Mouse (Mus musculus) megakaryocyte, embryonic 14.5 days (primary cell): ENCODE data around the gene Pla2g4d.

Experiments used
- FLI1 ChIP-seq: IDR thresholded peaks from 2 replicates; pipeline ENCODE4 v1.6.1; 2012; ENCODE audit warnings: low read length, inconsistent platforms, mixed read lengths
- GATA1 ChIP-seq: IDR thresholded peaks from 3 replicates; pipeline ENCODE4 v1.6.1; 2012; ENCODE audit warnings: mixed read lengths, low read length, inconsistent platforms, borderline replicate concordance

DNA sequence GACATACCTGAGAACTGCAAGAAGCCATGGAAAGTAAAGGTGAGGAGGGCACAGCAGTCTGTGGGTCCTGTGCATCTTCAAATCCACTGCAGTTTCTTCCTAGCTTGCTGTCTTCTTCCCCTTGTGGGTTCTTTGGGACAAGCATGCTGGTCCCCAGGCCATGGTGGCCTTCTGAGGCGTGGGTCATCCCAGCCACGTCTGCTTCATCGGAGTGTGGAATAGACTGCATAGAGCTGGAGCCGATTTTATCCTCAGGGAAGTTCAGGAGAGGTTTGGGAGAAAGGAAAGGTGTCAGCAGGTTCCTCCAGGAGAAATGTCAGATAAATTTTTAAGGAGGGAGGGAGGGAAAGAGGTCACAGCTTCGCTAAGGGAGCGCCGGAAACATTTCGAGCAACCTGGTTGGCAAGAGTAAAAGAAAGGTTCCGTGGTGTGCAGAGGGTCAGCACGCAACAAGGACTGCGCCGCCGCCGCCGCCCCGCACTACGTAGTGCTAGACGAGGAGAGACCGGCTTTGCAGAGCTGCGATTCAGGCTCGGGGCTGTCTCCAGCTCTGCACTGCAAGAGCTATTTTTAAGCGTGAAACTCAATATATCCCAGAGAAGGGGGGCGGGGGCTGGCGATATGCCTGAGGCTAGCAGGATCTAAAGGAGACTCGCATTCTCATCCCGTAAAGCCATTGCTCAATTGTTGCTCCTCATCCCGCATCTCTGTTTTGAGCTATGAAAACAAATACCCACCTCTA, 44.1 kb downstream of the Pla2g4d start, which contains the start of gene Pla2g4e:
- TF ChIP-seq GATA1 (no peak), FLI1 (no peak)
